Mouse (Mus musculus): ENCODE data around the gene Plxnd1.

- no peak for TF ChIP-seq CTCF (IDR thresholded peaks at IDR 0.05; ENCODE audit: low read depth)
- TF ChIP-seq EP300 (IDR thresholded peaks at IDR 0.05; ENCODE audit: low read depth): no peak
Measured at GRCm38 (mm10) chr6:116044039-116044438, 49.2 kb upstream of the Plxnd1 start.

All from heart, postnatal 0 days (tissue).